Mouse (Mus musculus) forebrain, embryonic 10.5 days (tissue): ENCODE measurements around the gene Arhgef40. TPM values are rescaled to one million over a fixed set of nuclear protein-coding genes. Genes with fewer than 3 reads are reported as not detected.

Experiments used
- DNase-seq: peaks from one replicate; pipeline ENCODE4 v3.0.0-alpha.2; 2017; ENCODE audit warnings: low spot score; ENCODE audit errors: extremely low spot score
- H3K27ac ChIP-seq: fragments of 300-500 bp; sonication (generic); 2 replicates; pipeline ENCODE4 v1.5.1; 2016; ENCODE audit warnings: mild to moderate bottlenecking
- H3K27me3 ChIP-seq: fragments of 300-500 bp; sonication (generic); 2 replicates; pipeline ENCODE4 v1.6.1; 2016; ENCODE audit warnings: mild to moderate bottlenecking; ENCODE audit not compliant: poor library complexity, severe bottlenecking
- H3K36me3 ChIP-seq: fragments of 300-500 bp; sonication (generic); replicated peaks from 2 replicates; pipeline ENCODE4 v1.6.1; 2016; ENCODE audit warnings: mild to moderate bottlenecking, moderate library complexity
- H3K4me1 ChIP-seq: fragments of 300-500 bp; sonication (generic); 2 replicates; pipeline ENCODE4 v1.6.1; 2016
- H3K4me3 ChIP-seq: fragments of 300-500 bp; sonication (generic); 2 replicates; pipeline ENCODE4 v1.5.1; 2016; ENCODE audit warnings: mild to moderate bottlenecking, moderate library complexity
- H3K9me3 ChIP-seq: fragments of 300-500 bp; sonication (generic); 2 replicates; pipeline ENCODE4 v1.6.1; 2016; ENCODE audit warnings: mild to moderate bottlenecking, moderate library complexity
- WGBS: fragments of 180-500 bp; shearing (Covaris S2); methylation state at CpG from one replicate; pipeline ENCODE4 v1.1.7; 2016; 5-methylcytosine and 5-hydroxymethylcytosine counted together
- polyA plus RNA-seq: library from polyadenylated mRNA; unstranded; fragments of >200 nt; fragmentation: Nextera tagmentation; extraction: Ambion mirVana; gene quantifications from 2 replicates; pipeline ENCODE4 v1.2.1, GENCODE M21; 2016

Gene Arhgef40
- polyA plus RNA-seq, 1 experiment from 2014 or later: 102 TPM

- WGBS: 91% methylated on average over 23 of the region's 23 CpGs
- H3K4me3 ChIP-seq: no peak overlapping the region; the same call in 1 of the 2 replicates
- peak overlapping the region; percentile 53; the same call in 1 of the 2 replicates for H3K27ac ChIP-seq
- H3K4me1 ChIP-seq: peaks cover 83% of the 10 kb centered on the region
- no peaks in the 10 kb centered on the region for H3K27me3 ChIP-seq
- peaks cover 77% of the 10 kb centered on the region for H3K36me3 ChIP-seq
- H3K9me3 ChIP-seq: no peaks in the 10 kb centered on the region
- DNase-seq: no peak
Measured at GRCm38 (mm10) chr14:52006771-52007170, 22.3 kb downstream of the Arhgef40 start.

- H3K27ac ChIP-seq: peak overlapping the region; percentile 100
- WGBS: 54% methylated on average over 38 of the region's 38 CpGs
- H3K27me3 ChIP-seq: no peaks in the 10 kb centered on the region
- peak overlapping the region; percentile 80 for H3K4me3 ChIP-seq
- DNase-seq: peak; percentile 90
- H3K4me1 ChIP-seq: peaks cover 95% of the 10 kb centered on the region
- H3K9me3 ChIP-seq: no peaks in the 10 kb centered on the region
- peaks cover 64% of the 10 kb centered on the region for H3K36me3 ChIP-seq
Measured at GRCm38 (mm10) chr14:52008321-52009203, 24.0 kb downstream of the Arhgef40 start.

- peak overlapping the region; percentile 100 for H3K27ac ChIP-seq
- 28% methylated on average over 26 of the region's 26 CpGs for WGBS
- peaks cover 56% of the 10 kb centered on the region for H3K36me3 ChIP-seq
- DNase-seq: no peak
- H3K4me3 ChIP-seq: peak overlapping the region; percentile 80
- H3K9me3 ChIP-seq: no peaks in the 10 kb centered on the region
- peaks cover 88% of the 10 kb centered on the region for H3K4me1 ChIP-seq
- no peaks in the 10 kb centered on the region for H3K27me3 ChIP-seq
Measured at GRCm38 (mm10) chr14:52009361-52009760, 24.8 kb downstream of the Arhgef40 start.

- Histone ChIP-seq H3K27me3 (no peaks in the 10 kb centered on the region), H3K36me3 (peaks cover 51% of the 10 kb centered on the region), H3K27ac (peak overlapping the region; percentile 100), H3K9me3 (no peaks in the 10 kb centered on the region), H3K4me3 (peak overlapping the region; percentile 80), H3K4me1 (peaks cover 86% of the 10 kb centered on the region)
- DNase-seq: no peak
- 30% methylated on average over 6 of the region's 6 CpGs for WGBS
Measured at GRCm38 (mm10) chr14:52009841-52010240, 25.3 kb downstream of the Arhgef40 start.

- peaks cover 44% of the 10 kb centered on the region for H3K36me3 ChIP-seq
- no peaks in the 10 kb centered on the region for H3K9me3 ChIP-seq
- peak overlapping the region; percentile 100 for H3K27ac ChIP-seq
- peaks cover 86% of the 10 kb centered on the region for H3K4me1 ChIP-seq
- WGBS: 0% methylated on average over 9 of the region's 9 CpGs
- H3K4me3 ChIP-seq: peak overlapping the region; percentile 80
- DNase-seq: peak; percentile 85
- no peaks in the 10 kb centered on the region for H3K27me3 ChIP-seq
Measured at GRCm38 (mm10) chr14:52010446-52011111, 26.1 kb downstream of the Arhgef40 start.

GRCm38 (mm10) chr14:52011683-52012082, 27.2 kb downstream of the Arhgef40 start:
- 41% methylated on average over 1 of the region's 1 CpGs for WGBS
- peak overlapping the region; percentile 100 for H3K27ac ChIP-seq
- peak overlapping the region; percentile 80 for H3K4me3 ChIP-seq
- H3K4me1 ChIP-seq: peaks cover 86% of the 10 kb centered on the region
- H3K9me3 ChIP-seq: no peaks in the 10 kb centered on the region
- peaks cover 33% of the 10 kb centered on the region for H3K36me3 ChIP-seq
- DNase-seq: no peak
- H3K27me3 ChIP-seq: no peaks in the 10 kb centered on the region

- Histone ChIP-seq H3K4me3 (peak overlapping the region; percentile 80), H3K4me1 (peaks cover 86% of the 10 kb centered on the region), H3K36me3 (peaks cover 29% of the 10 kb centered on the region), H3K27me3 (no peaks in the 10 kb centered on the region), H3K27ac (peak overlapping the region; percentile 100), H3K9me3 (no peaks in the 10 kb centered on the region)
- WGBS: 83% methylated on average over 4 of the region's 4 CpGs
- DNase-seq: no peak
Measured at GRCm38 (mm10) chr14:52012085-52012484, 27.6 kb downstream of the Arhgef40 start.

GRCm38 (mm10) chr14:52012553-52012952, 28.0 kb downstream of the Arhgef40 start:
- Histone ChIP-seq H3K36me3 (peaks cover 25% of the 10 kb centered on the region), H3K4me3 (peak overlapping the region; percentile 80), H3K9me3 (no peaks in the 10 kb centered on the region), H3K27me3 (no peaks in the 10 kb centered on the region), H3K27ac (peak overlapping the region; percentile 100), H3K4me1 (peaks cover 87% of the 10 kb centered on the region)
- no peak for DNase-seq
- WGBS: 59% methylated on average over 5 of the region's 5 CpGs

GRCm38 (mm10) chr14:52013021-52013610, 28.6 kb downstream of the Arhgef40 start:
- peak overlapping the region; percentile 100 for H3K27ac ChIP-seq
- H3K4me1 ChIP-seq: peaks cover 90% of the 10 kb centered on the region
- no peaks in the 10 kb centered on the region for H3K9me3 ChIP-seq
- H3K36me3 ChIP-seq: peaks cover 25% of the 10 kb centered on the region
- no peaks in the 10 kb centered on the region for H3K27me3 ChIP-seq
- H3K4me3 ChIP-seq: peak overlapping the region; percentile 80
- no peak for DNase-seq
- 22% methylated on average over 8 of the region's 8 CpGs for WGBS

- H3K36me3 ChIP-seq: peaks cover 23% of the 10 kb centered on the region
- H3K27ac ChIP-seq: peak overlapping the region; percentile 100
- no peaks in the 10 kb centered on the region for H3K27me3 ChIP-seq
- H3K4me3 ChIP-seq: peak overlapping the region; percentile 80
- peak; percentile 73 for DNase-seq
- 0% methylated on average over 24 of the region's 24 CpGs for WGBS
- H3K4me1 ChIP-seq: peaks cover 90% of the 10 kb centered on the region
- no peaks in the 10 kb centered on the region for H3K9me3 ChIP-seq
Measured at GRCm38 (mm10) chr14:52013771-52014219, 29.3 kb downstream of the Arhgef40 start.

- H3K36me3 ChIP-seq: peaks cover 18% of the 10 kb centered on the region
- H3K27ac ChIP-seq: peak overlapping the region; percentile 100
- H3K4me3 ChIP-seq: peak overlapping the region; percentile 80
- 0% methylated on average over 14 of the region's 80 CpGs for WGBS
- H3K9me3 ChIP-seq: no peaks in the 10 kb centered on the region
- peaks cover 90% of the 10 kb centered on the region for H3K4me1 ChIP-seq
- H3K27me3 ChIP-seq: no peaks in the 10 kb centered on the region
- no peak for DNase-seq
Measured at GRCm38 (mm10) chr14:52014271-52014760, 29.8 kb downstream of the Arhgef40 start.

- Histone ChIP-seq H3K4me1 (peaks cover 90% of the 10 kb centered on the region), H3K9me3 (no peaks in the 10 kb centered on the region), H3K27ac (peak overlapping the region; percentile 100), H3K4me3 (peak overlapping the region; percentile 80), H3K27me3 (no peaks in the 10 kb centered on the region), H3K36me3 (peaks cover 13% of the 10 kb centered on the region)
- DNase-seq: peak; percentile 84
- 1% methylated on average over 19 of the region's 28 CpGs for WGBS
Measured at GRCm38 (mm10) chr14:52014761-52015311, 30.3 kb downstream of the Arhgef40 start.
